Mouse (Mus musculus) liver, adult (tissue): ENCODE measurements around the gene Slc10a7.

ENCODE experiments used
- GATA4 ChIP-seq: IDR thresholded peaks from 2 replicates; pipeline ENCODE4 v1.6.1; 2014; ENCODE audit warnings: mild to moderate bottlenecking, low read length; ENCODE audit not compliant: insufficient replicate concordance

Slc10a7 gene

GRCm38 (mm10) chr8:78670241-78670640 is 161.1 kb downstream of the Slc10a7 start:
- no peak for TF ChIP-seq GATA4

GRCm38 (mm10) chr8:78678541-78679219 is 169.5 kb downstream of the Slc10a7 start:
- TF ChIP-seq GATA4, result no peak

GRCm38 (mm10) chr8:78690795-78691194 is 181.6 kb downstream of the Slc10a7 start:
- no peak for TF ChIP-seq GATA4

GRCm38 (mm10) chr8:78698331-78698741 is 189.2 kb downstream of the Slc10a7 start:
- TF ChIP-seq GATA4, result no peak

- TF ChIP-seq GATA4, result no peak
Measured at GRCm38 (mm10) chr8:78703068-78703820, 194.1 kb downstream of the Slc10a7 start.

GRCm38 (mm10) chr8:78705980-78706379 is 196.8 kb downstream of the Slc10a7 start:
- no peak for TF ChIP-seq GATA4

- TF ChIP-seq GATA4, result no peak
Measured at GRCm38 (mm10) chr8:78709948-78710644, 200.9 kb downstream of the Slc10a7 start.

GRCm38 (mm10) chr8:78710961-78711360 is 201.8 kb downstream of the Slc10a7 start:
- TF ChIP-seq GATA4, result no peak

- no peak for TF ChIP-seq GATA4
Measured at GRCm38 (mm10) chr8:78714880-78715279, 205.7 kb downstream of the Slc10a7 start.

- no peak for TF ChIP-seq GATA4
Measured at GRCm38 (mm10) chr8:78716546-78716945, 207.4 kb downstream of the Slc10a7 start.

GRCm38 (mm10) chr8:78719279-78720040 is 210.3 kb downstream of the Slc10a7 start:
- no peak for TF ChIP-seq GATA4

GRCm38 (mm10) chr8:78720041-78720414 is 210.9 kb downstream of the Slc10a7 start:
- TF ChIP-seq GATA4, result no peak

GRCm38 (mm10) chr8:78721576-78721975 is 212.4 kb downstream of the Slc10a7 start:
- TF ChIP-seq GATA4, result no peak

GRCm38 (mm10) chr8:78722201-78722600 is 213.1 kb downstream of the Slc10a7 start:
- TF ChIP-seq GATA4, result no peak

- TF ChIP-seq GATA4, result no peak
Measured at GRCm38 (mm10) chr8:78724832-78725231, 215.7 kb downstream of the Slc10a7 start.
